Mouse (Mus musculus) liver, adult 2 months (tissue): ENCODE data around the gene Retreg1.

Experiments used
- CTCF ChIP-seq: fragments of 200-500 bp; IDR thresholded peaks from 2 replicates; pipeline ENCODE4 v1.5.1; 2011; ENCODE audit warnings: low read depth, low read length, control low read depth
- POLR2A ChIP-seq: fragments of 200-500 bp; IDR thresholded peaks from 2 replicates; pipeline ENCODE4 v1.6.1; 2011; ENCODE audit warnings: low read length, control low read depth; ENCODE audit not compliant: insufficient read depth; ENCODE audit errors: extremely low read depth

- no peak for TF ChIP-seq CTCF
- TF ChIP-seq POLR2A: no peak
Observed at GRCm38 (mm10) chr15:25834920-25835674, 7.9 kb upstream of the Retreg1 start.
